In the genomic region with DNA sequence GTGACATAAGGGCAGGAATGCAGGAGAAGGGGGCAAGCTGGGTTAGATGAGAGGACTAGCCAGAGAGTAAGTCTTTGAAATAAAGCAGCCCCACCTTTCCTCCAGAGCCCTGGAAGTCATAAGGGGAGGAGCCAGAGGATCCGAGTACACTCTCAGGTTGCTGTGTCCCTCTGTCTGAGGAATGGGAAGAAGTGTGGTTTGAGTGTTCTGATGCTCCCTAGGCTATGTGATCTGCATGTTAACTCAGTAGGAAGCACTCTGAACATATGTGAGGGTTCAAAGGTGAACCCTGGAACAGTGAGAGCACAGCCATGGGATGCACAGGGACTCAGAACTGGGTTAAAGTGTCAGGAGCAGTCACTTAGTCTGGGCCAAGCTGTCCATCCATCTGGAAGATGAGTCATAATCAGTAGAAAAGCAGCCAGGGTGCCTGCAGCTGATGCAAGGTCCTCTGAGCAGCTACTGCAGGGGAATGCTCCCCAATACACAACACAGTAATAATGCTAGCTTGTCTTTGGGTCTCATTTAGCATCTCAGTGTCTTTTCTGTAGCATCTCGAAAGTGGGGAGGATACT, we compare ENCODE assay signal across 13 mouse cellular contexts. TPM values are rescaled to one million over a fixed set of nuclear protein-coding genes. Genes with fewer than 3 reads are reported as not detected.
DNase-seq lines count a peak whose midpoint lies in the region; ATAC-seq and TF ChIP-seq lines count a peak whose summit lies in the region.
"Had no signal": no experiment of that assay in that cellular context is flagged by ENCODE, and none has a peak within 500 bp of the region (broad histone marks: within the 10 kb centered on the region; RNA-seq: fewer than 3 reads in every experiment).

No protein-coding gene starts in this region.

- peaks cover 5% of the 10 kb centered on the region; the same call in 1 of the 2 replicates for H3K4me1 ChIP-seq in spleen, adult 2 months (ENCODE audit: control insufficient read depth, insufficient read depth, insufficient read length)
- H3K4me1 ChIP-seq in liver, embryonic 16.5 days (ENCODE audit: control insufficient read depth, low read depth, low read length) = peaks cover 23% of the 10 kb centered on the region

- peaks cover 13% of the 10 kb centered on the region for H3K36me3 ChIP-seq in spleen, adult 2 months (ENCODE audit: control insufficient read depth, insufficient read depth, low read length)
- no peaks in the 10 kb centered on the region for H3K36me3 ChIP-seq in liver, embryonic 16.5 days (ENCODE audit: control insufficient read depth, insufficient read depth)
- H3K36me3 ChIP-seq: midbrain, embryonic 13.5 days had no signal

- TF ChIP-seq CTCF in spleen, adult 2 months (IDR thresholded peaks at IDR 0.05; ENCODE audit: extremely low read depth, insufficient read depth, insufficient read length, insufficient replicate concordance) = no peak

- H3K4me2 ChIP-seq in liver, embryonic 16.5 days (ENCODE audit: low read depth, low read length) = peak overlapping the region; percentile 87; the same call in 1 of the 2 replicates
- H3K4me2 ChIP-seq: midbrain, embryonic 13.5 days had no signal

- peak; percentile 39 to 42 for DNase-seq in heart, adult 18-20 months
- no peak for DNase-seq in heart, postnatal 14 days
- no peak for DNase-seq in spleen, adult 2 months (ENCODE audit: low read depth in 1 of 2, low spot score in 2 of 2)
- no peak for DNase-seq in spleen, adult 12 weeks (ENCODE audit: low spot score)
- no peak for DNase-seq in B cell, adult 2 months
- no peak for DNase-seq in ovary, postnatal 36 days (ENCODE audit: low spot score)
- no peak for DNase-seq in spleen, postnatal 36 days (ENCODE audit: low spot score in 2 of 2)
- DNase-seq: thymus, postnatal 25 days had no signal

- no peak for TF ChIP-seq POLR2A in spleen, adult 2 months (IDR thresholded peaks at IDR 0.05; ENCODE audit: low read depth, low read length)

- 69% methylated on average over 2 of the region's 2 CpGs for WGBS in spleen, adult 2 months
- WGBS in liver, embryonic 16.5 days (ENCODE audit: insufficient replicate concordance) = 67% methylated on average over 2 of the region's 2 CpGs

- no peaks in the 10 kb centered on the region for H3K27me3 ChIP-seq in spleen, adult 2 months (ENCODE audit: control insufficient read depth, insufficient read depth, low read length)
- no peaks in the 10 kb centered on the region for H3K27me3 ChIP-seq in liver, embryonic 16.5 days (ENCODE audit: control insufficient read depth, insufficient read depth, low read depth, low read length)
- H3K27me3 ChIP-seq: forebrain, embryonic 13.5 days; midbrain, embryonic 13.5 days had no signal

- intact Hi-C loops in heart, postnatal 14 days (cut with DNase I) = no loop called here

- H3K27ac ChIP-seq in spleen, adult 2 months (ENCODE audit: insufficient read depth, low read length) = peak overlapping the region; percentile 57; the same call in 1 of the 2 replicates
- H3K27ac ChIP-seq in liver, embryonic 16.5 days (ENCODE audit: low read length) = peak overlapping the region; percentile 90; the same call in 1 of the 2 replicates
- H3K27ac ChIP-seq: forebrain, embryonic 13.5 days; midbrain, embryonic 13.5 days had no signal

- no peaks in the 10 kb centered on the region for H3K9me3 ChIP-seq in liver, embryonic 16.5 days (replicated peaks; ENCODE audit: control insufficient read depth, low read length)
- H3K9me3 ChIP-seq: forebrain, embryonic 13.5 days; midbrain, embryonic 13.5 days had no signal

- peak overlapping the region; percentile 5; the same call in 1 of the 2 replicates for H3K4me3 ChIP-seq in spleen, adult 2 months (ENCODE audit: extremely low read depth, insufficient read depth, insufficient read length)
- H3K4me3 ChIP-seq in liver, embryonic 16.5 days (ENCODE audit: low read depth, low read length) = no peak overlapping the region
- H3K4me3 ChIP-seq: forebrain, embryonic 13.5 days; midbrain, embryonic 13.5 days had no signal

- no peak for ATAC-seq in liver, embryonic 16.5 days (ENCODE audit: low read depth)

- H3K9ac ChIP-seq in liver, embryonic 16.5 days (ENCODE audit: low read depth, low read length) = no peak overlapping the region
- H3K9ac ChIP-seq: forebrain, embryonic 13.5 days; midbrain, embryonic 13.5 days had no signal

RNA-seq across cellular contexts. Expression of a gene that starts 2.5 kb away (rescaled TPM):
- total RNA-seq in heart, adult 18-20 months (2021) = 10 to 100 TPM in 1 of 2 experiments, 1 to 10 TPM in 1; 9.4 to 11.3 TPM
- total RNA-seq in heart, postnatal 14 days (2021) = 1 to 10 TPM; 7.8 to 8.6 TPM
- polyA plus RNA-seq in spleen, adult 2 months (2012; rRNA removed) = 5.8 and 7.0 TPM in 2 replicates
- 1.9 and 2.0 TPM in 2 replicates for polyA plus RNA-seq in liver, embryonic 16.5 days (2015; fragmentation: Nextera tagmentation; extraction: Ambion mirVana)

RNA-seq across cellular contexts. Expression of a gene that starts 21.6 kb away (rescaled TPM):
- total RNA-seq in heart, adult 18-20 months (2021) = under 1 TPM; 0.13 to 0.27 TPM
- under 1 TPM; 0.12 to 0.41 TPM for total RNA-seq in heart, postnatal 14 days (2021)
- polyA plus RNA-seq in spleen, adult 2 months (2012; rRNA removed) = 0.32 and 0.36 TPM in 2 replicates
- 0.05 TPM in 1 of 2 replicates, not detected in the other for polyA plus RNA-seq in liver, embryonic 16.5 days (2015; fragmentation: Nextera tagmentation; extraction: Ambion mirVana)
- total RNA-seq: hematopoietic stem cell, adult 5-6 weeks; layer of hippocampus, postnatal 14 days had no signal

RNA-seq across cellular contexts. Expression of a gene that starts 40.6 kb away (rescaled TPM):
- 10 to 100 TPM; 31.5 to 39.0 TPM for total RNA-seq in heart, adult 18-20 months (2021)
- 10 to 100 TPM; 24.9 to 27.8 TPM for total RNA-seq in heart, postnatal 14 days (2021)
- 10.5 and 13.0 TPM in 2 replicates for polyA plus RNA-seq in spleen, adult 2 months (2012; rRNA removed)
- polyA plus RNA-seq in liver, embryonic 16.5 days (2015; fragmentation: Nextera tagmentation; extraction: Ambion mirVana) = 4.4 and 4.7 TPM in 2 replicates

Comparison
In these comparisons a context has a peak if more than half of its experiments do, and no peak if none do; other contexts are left out.
1. DNase-seq: peak in heart, adult 18-20 months (2 of 2); none in heart, postnatal 14 days (0 of 2), spleen, adult 2 months (0 of 2), spleen, adult 12 weeks (single experiment), B cell, adult 2 months (0 of 2), ovary, postnatal 36 days (single experiment) and spleen, postnatal 36 days (0 of 2).